In the genomic region with DNA sequence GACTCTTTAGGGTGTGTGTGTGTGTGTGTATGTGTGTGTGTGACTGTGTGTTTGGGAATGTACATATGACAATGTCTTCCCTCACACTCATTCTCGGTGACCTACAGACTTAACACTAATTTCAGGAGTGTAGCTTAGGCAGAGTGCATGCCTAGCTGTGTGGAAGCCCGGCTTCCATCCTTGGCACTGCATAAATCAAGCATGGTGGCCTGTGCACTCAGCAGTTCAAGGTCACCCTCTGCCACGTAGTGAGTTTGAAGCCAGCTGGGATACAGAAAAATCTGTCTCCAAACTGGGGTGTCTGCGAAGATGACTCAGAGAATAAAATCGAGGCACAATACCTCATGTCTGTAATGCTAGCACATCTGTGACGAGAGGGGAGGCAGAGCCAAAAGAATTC, we compare ENCODE assay signal across 16 mouse cellular contexts.
DNase-seq lines count a peak whose midpoint lies in the region; ATAC-seq lines count a peak whose summit lies in the region.
"Had no signal": no experiment of that assay in that cellular context is flagged by ENCODE, and none has a peak within 500 bp of the region (broad histone marks: within the 10 kb centered on the region; RNA-seq: fewer than 3 reads in every experiment).

No protein-coding gene starts in this region.

- H3K9me3 ChIP-seq in lung, embryonic 15.5 days: no peaks in the 10 kb centered on the region
- H3K9me3 ChIP-seq: embryonic facial prominence, embryonic 10.5 days; heart, embryonic 12.5 days; hindbrain, embryonic 15.5 days had no signal

- H3K36me3 ChIP-seq in lung, embryonic 15.5 days: no peaks in the 10 kb centered on the region
- H3K36me3 ChIP-seq: embryonic facial prominence, embryonic 10.5 days; heart, embryonic 12.5 days; hindbrain, embryonic 15.5 days had no signal

- ATAC-seq in frontal cortex, adult (ENCODE audit: low TSS enrichment): peak; percentile 36
- peak; percentile 55; the same call in 1 of the 2 replicates for ATAC-seq in lung, embryonic 15.5 days (ENCODE audit: borderline replicate concordance, extremely low read depth, low FRiP score, low TSS enrichment)
- ATAC-seq: forebrain, postnatal 0 days; intestine, embryonic 16.5 days had no signal

- no peak overlapping the region for H3K27ac ChIP-seq in lung, embryonic 15.5 days
- H3K27ac ChIP-seq: embryonic facial prominence, embryonic 10.5 days; hindbrain, embryonic 15.5 days had no signal

- DNase-seq in adrenal gland, postnatal 25 days: peak; percentile 8
- DNase-seq in adrenal gland, postnatal 10 days: no peak
- DNase-seq in frontal cortex, postnatal 25 days (ENCODE audit: low spot score in 2 of 2): no peak
- DNase-seq in lung, adult 18-20 months: no peak
- DNase-seq in brain, adult 2 months (ENCODE audit: low read depth, low spot score): peak; percentile 61
- DNase-seq: cerebellum, adult 18-20 months; cerebellum, postnatal 10 days; forebrain, postnatal 0 days; gastrocnemius, postnatal 14 days; heart, postnatal 36 days had no signal

- peaks cover 14% of the 10 kb centered on the region for H3K4me1 ChIP-seq in lung, embryonic 15.5 days
- H3K4me1 ChIP-seq: embryonic facial prominence, embryonic 10.5 days; hindbrain, embryonic 15.5 days had no signal

- H3K4me2 ChIP-seq in lung, embryonic 15.5 days: no peak overlapping the region
- H3K4me2 ChIP-seq: heart, embryonic 12.5 days; hindbrain, embryonic 15.5 days had no signal

- H3K27me3 ChIP-seq in lung, embryonic 15.5 days: no peaks in the 10 kb centered on the region
- H3K27me3 ChIP-seq: heart, embryonic 12.5 days; hindbrain, embryonic 15.5 days had no signal

- 46% methylated on average over 6 of the region's 6 CpGs for WGBS in lung, embryonic 15.5 days

- no peak overlapping the region for H3K4me3 ChIP-seq in lung, embryonic 15.5 days
- H3K4me3 ChIP-seq: embryonic facial prominence, embryonic 10.5 days; heart, embryonic 12.5 days; hindbrain, embryonic 15.5 days had no signal

- no peak overlapping the region for H3K9ac ChIP-seq in lung, embryonic 15.5 days
- H3K9ac ChIP-seq: forebrain, postnatal 0 days; heart, embryonic 12.5 days; hindbrain, embryonic 15.5 days had no signal

Comparison
In these comparisons a context has a peak if more than half of its experiments do, and no peak if none do; other contexts are left out.
1. DNase-seq: peak in adrenal gland, postnatal 25 days (single experiment) and brain, adult 2 months (single experiment); none in adrenal gland, postnatal 10 days (single experiment), frontal cortex, postnatal 25 days (0 of 2) and lung, adult 18-20 months (0 of 2).